Mouse (Mus musculus) ES-E14 (cell line): ENCODE results near the gene Cdc7. TPM values are rescaled to one million over a fixed set of nuclear protein-coding genes. Genes with fewer than 3 reads are reported as not detected.
"Not testable (repeated sequence)": the region's sequence is repeated elsewhere in the genome, so short reads cannot be mapped to it uniquely, and the experiment has no call there.

Experiments used
- DNase-seq: peaks from one replicate; pipeline ENCODE4 v3.0.0-alpha.2; 2013; ENCODE audit warnings: low read depth, low spot score
- H3K27ac ChIP-seq: 2 replicates; pipeline ENCODE4 v1.5.1; 2012; ENCODE audit warnings: low read depth, mild to moderate bottlenecking, low read length, moderate library complexity, mixed read lengths; ENCODE audit not compliant: poor library complexity, insufficient read depth, severe bottlenecking
- H3K36me3 ChIP-seq: 2 replicates; pipeline ENCODE4 v1.6.1; 2012; ENCODE audit warnings: mild to moderate bottlenecking, low read length, moderate library complexity, mixed read lengths; ENCODE audit not compliant: control insufficient read depth, poor library complexity, insufficient read depth, severe bottlenecking
- H3K4me1 ChIP-seq, 2 experiments: fragments of 150-350 bp in 1 of 2; sonication (generic) in 1 of 2; 2 replicates each; pipeline ENCODE4 v1.6.1; 2012; ENCODE audit warnings: low read length in 2 of 2, mild to moderate bottlenecking in 1 of 2, mixed read lengths in 1 of 2; ENCODE audit not compliant: control insufficient read depth in 2 of 2, insufficient read depth in 2 of 2, poor library complexity in 1 of 2
- H3K4me3 ChIP-seq, 2 experiments: fragments of 150-350 bp in 1 of 2; sonication (generic) in 1 of 2; 2 replicates each; pipeline ENCODE4 v1.5.1; 2012; ENCODE audit warnings: low read length in 2 of 2, low read depth in 1 of 2, mild to moderate bottlenecking in 1 of 2, mixed read lengths in 1 of 2; ENCODE audit not compliant: insufficient read depth in 1 of 2, poor library complexity in 1 of 2, severe bottlenecking in 1 of 2
- H3K9ac ChIP-seq: 2 replicates; pipeline ENCODE4 v1.6.1; 2012; ENCODE audit warnings: low read depth, mild to moderate bottlenecking, low read length, mixed read lengths; ENCODE audit not compliant: poor library complexity, insufficient read depth, severe bottlenecking
- H3K9me3 ChIP-seq: fragments of 150-350 bp; sonication (generic); 2 replicates; pipeline ENCODE4 v1.6.1; 2012; ENCODE audit warnings: low read depth, mild to moderate bottlenecking, low read length; ENCODE audit not compliant: control insufficient read depth, insufficient read depth
- CHD2 ChIP-seq: IDR thresholded peaks from 2 replicates; pipeline ENCODE4 v1.6.1; 2014; ENCODE audit warnings: mild to moderate bottlenecking, low read depth, low read length, inconsistent platforms
- HCFC1 ChIP-seq: IDR thresholded peaks from 2 replicates; pipeline ENCODE4 v1.6.1; 2012; ENCODE audit warnings: low read length, inconsistent platforms, borderline replicate concordance; ENCODE audit not compliant: insufficient read depth
- MAFK ChIP-seq: IDR thresholded peaks from 2 replicates; pipeline ENCODE4 v1.6.1; 2014; ENCODE audit warnings: mild to moderate bottlenecking, low read depth, low read length, inconsistent platforms; ENCODE audit not compliant: insufficient read depth
- ZC3H11A ChIP-seq: IDR thresholded peaks from 2 replicates; pipeline ENCODE4 v1.6.1; 2012; ENCODE audit warnings: low read depth, mild to moderate bottlenecking, inconsistent platforms, low read length, borderline replicate concordance
- ZNF384 ChIP-seq: IDR thresholded peaks from 2 replicates; pipeline ENCODE4 v1.6.1; 2012; ENCODE audit warnings: low read depth, low read length, inconsistent platforms
- in situ Hi-C, 2 experiments: fragments of 600-800 bp; cut with MboI; formaldehyde crosslinking; loops; one replicate each; pipeline ENCODE4 v1.15.1; 2025; ENCODE audit warnings: low sequenced_read_pairs in 2 of 2, inconsistent platforms in 1 of 2; ENCODE audit not compliant: unreplicated experiment in 2 of 2
- total RNA-seq: library from RNA; depleted of rRNA; stranded (reverse); fragments of 300-350 nt; gene quantifications from 2 replicates; pipeline ENCODE4 v1.2.3, GENCODE M21; 2012

The Cdc7 gene
- total RNA-seq, 1 experiment = 25.3 TPM

GRCm38 (mm10) chr5:106973883-106974282 lies 9.8 kb downstream of the Cdc7 start:
- Histone ChIP-seq H3K27ac (no peak overlapping the region), H3K9me3 (no peaks in the 10 kb centered on the region), H3K36me3 (peaks cover 41% of the 10 kb centered on the region), H3K4me3 (no peak overlapping the region), H3K9ac (no peak overlapping the region), H3K4me1 (no peaks in the 10 kb centered on the region)
- in situ Hi-C loops = no loop called here
- no peak for DNase-seq
- no peak for TF ChIP-seq CHD2
- TF ChIP-seq ZC3H11A = no peak
- TF ChIP-seq MAFK = no peak
- TF ChIP-seq HCFC1 = no peak
- TF ChIP-seq ZNF384 = no peak

GRCm38 (mm10) chr5:106979156-106979555 lies 15.0 kb downstream of the Cdc7 start:
- H3K27ac ChIP-seq = no peak overlapping the region
- peaks cover 40% of the 10 kb centered on the region for H3K36me3 ChIP-seq
- H3K9ac ChIP-seq = no peak overlapping the region
- no peaks in the 10 kb centered on the region for H3K9me3 ChIP-seq
- no peak for DNase-seq
- in situ Hi-C loops = no loop called here
- H3K4me3 ChIP-seq = no peak overlapping the region
- no peaks in the 10 kb centered on the region for H3K4me1 ChIP-seq
- TF ChIP-seq CHD2 = no peak
- no peak for TF ChIP-seq HCFC1
- TF ChIP-seq MAFK = no peak

GRCm38 (mm10) chr5:106982298-106982952 lies 18.3 kb downstream of the Cdc7 start:
- DNase-seq = no peak
- no peak for TF ChIP-seq HCFC1
- Histone ChIP-seq H3K36me3 (peaks cover 19% of the 10 kb centered on the region), H3K4me3 (no peak overlapping the region), H3K9me3 (no peaks in the 10 kb centered on the region), H3K4me1 (no peaks in the 10 kb centered on the region), H3K9ac (no peak overlapping the region), H3K27ac (no peak overlapping the region)
- in situ Hi-C loops = no loop called here

- H3K36me3 ChIP-seq, H3K4me1 ChIP-seq, in situ Hi-C loops, H3K9ac ChIP-seq, DNase-seq, H3K4me3 ChIP-seq, H3K9me3 ChIP-seq, H3K27ac ChIP-seq: not testable (repeated sequence)
These were observed 20.8 kb downstream of the Cdc7 start for GRCm38 (mm10) chr5:106984934-106985333.

GRCm38 (mm10) chr5:106985594-106985993 lies 21.5 kb downstream of the Cdc7 start:
- Histone ChIP-seq H3K4me3 (no peak overlapping the region), H3K9me3 (no peaks in the 10 kb centered on the region), H3K4me1 (no peaks in the 10 kb centered on the region), H3K27ac (no peak overlapping the region), H3K36me3 (peaks cover 9% of the 10 kb centered on the region), H3K9ac (no peak overlapping the region)
- no peak for DNase-seq
- in situ Hi-C loops = no loop called here
- TF ChIP-seq MAFK (no peak), ZC3H11A (no peak), ZNF384 (no peak), HCFC1 (no peak), CHD2 (no peak)
